Mouse (Mus musculus): ENCODE measurements around the gene Tfap2b. TPM values are rescaled to one million over a fixed set of nuclear protein-coding genes. Genes with fewer than 3 reads are reported as not detected.

Tfap2b gene
- polyA plus RNA-seq, 1 experiment from 2014 or later = 49.2 TPM

DNA sequence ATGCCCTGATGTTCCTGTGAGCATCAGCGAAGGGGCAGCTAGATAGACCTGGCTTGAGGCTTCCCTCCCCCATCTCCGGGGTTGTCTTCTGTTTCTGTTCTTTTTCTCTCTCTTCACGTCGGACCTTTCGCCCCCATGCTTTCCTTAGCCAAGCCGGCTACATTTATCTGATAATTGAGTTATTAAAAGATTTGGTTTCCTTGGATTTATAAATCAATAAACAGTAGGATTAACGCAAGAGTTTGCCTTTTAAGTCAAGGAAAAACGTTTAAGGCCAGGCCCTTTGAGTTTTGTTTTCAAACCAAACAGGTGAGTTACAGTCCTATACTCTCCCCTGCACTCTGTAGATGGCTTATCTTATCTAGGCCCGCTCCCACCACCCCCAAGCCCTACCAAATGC lies 28.3 kb downstream of the Tfap2b start:
- Histone ChIP-seq H3K4me1 (ENCODE audit: control insufficient read depth, insufficient read depth, low read length) (peaks cover 6% of the 10 kb centered on the region; the same call in 1 of the 2 replicates), H3K4me2 (ENCODE audit: low read depth, low read length) (no peak overlapping the region), H3K36me3 (ENCODE audit: control insufficient read depth, insufficient read depth, low read length) (no peaks in the 10 kb centered on the region), H3K9me3 (ENCODE audit: control insufficient read depth, low read length) (no peaks in the 10 kb centered on the region), H3K27ac (ENCODE audit: low read depth, low read length) (no peak overlapping the region), H3K9ac (replicated peaks; ENCODE audit: low read depth, low read length) (no peak overlapping the region), H3K4me3 (ENCODE audit: low read depth, low read length) (no peak overlapping the region), H3K27me3 (ENCODE audit: control insufficient read depth, insufficient read depth, low read length) (peaks cover 40% of the 10 kb centered on the region)
- 11% methylated on average over 9 of the region's 9 CpGs for WGBS
- ATAC-seq (ENCODE audit: low read depth) = no peak

GRCm38 (mm10) chr1:19237721-19238410 lies 29.2 kb downstream of the Tfap2b start:
- 9% methylated on average over 8 of the region's 8 CpGs for WGBS
- ATAC-seq (ENCODE audit: low read depth) = no peak
- H3K27ac ChIP-seq (ENCODE audit: low read depth, low read length) = no peak overlapping the region

GRCm38 (mm10) chr1:19240054-19240453 lies 31.3 kb downstream of the Tfap2b start:
- Histone ChIP-seq H3K4me3 (ENCODE audit: low read depth, low read length) (no peak overlapping the region), H3K4me1 (ENCODE audit: control insufficient read depth, insufficient read depth, low read length) (peaks cover 6% of the 10 kb centered on the region; the same call in 1 of the 2 replicates), H3K27ac (ENCODE audit: low read depth, low read length) (no peak overlapping the region), H3K4me2 (ENCODE audit: low read depth, low read length) (no peak overlapping the region), H3K36me3 (ENCODE audit: control insufficient read depth, insufficient read depth, low read length) (no peaks in the 10 kb centered on the region), H3K9ac (replicated peaks; ENCODE audit: low read depth, low read length) (no peak overlapping the region), H3K9me3 (ENCODE audit: control insufficient read depth, low read length) (no peaks in the 10 kb centered on the region), H3K27me3 (ENCODE audit: control insufficient read depth, insufficient read depth, low read length) (peaks cover 29% of the 10 kb centered on the region)
- ATAC-seq (ENCODE audit: low read depth) = no peak

More at GRCm38 (mm10) chr1:19237721-19238410, 29.2 kb downstream of the Tfap2b start:
- Histone ChIP-seq H3K9ac (replicated peaks; ENCODE audit: low read depth, low read length) (no peak overlapping the region), H3K4me3 (ENCODE audit: low read depth, low read length) (no peak overlapping the region), H3K36me3 (ENCODE audit: control insufficient read depth, insufficient read depth, low read length) (no peaks in the 10 kb centered on the region), H3K4me2 (ENCODE audit: low read depth, low read length) (no peak overlapping the region), H3K9me3 (ENCODE audit: control insufficient read depth, low read length) (no peaks in the 10 kb centered on the region), H3K27me3 (ENCODE audit: control insufficient read depth, insufficient read depth, low read length) (peaks cover 36% of the 10 kb centered on the region), H3K4me1 (ENCODE audit: control insufficient read depth, insufficient read depth, low read length) (peaks cover 6% of the 10 kb centered on the region; the same call in 1 of the 2 replicates)

- H3K4me3 ChIP-seq (ENCODE audit: low read depth, low read length) = peak overlapping the region; percentile 18; the same call in 1 of the 2 replicates
- peak; percentile 60 for ATAC-seq (ENCODE audit: low read depth)
- no peaks in the 10 kb centered on the region for H3K36me3 ChIP-seq (ENCODE audit: control insufficient read depth, insufficient read depth, low read length)
- H3K9ac ChIP-seq (replicated peaks; ENCODE audit: low read depth, low read length) = no peak overlapping the region
- H3K4me2 ChIP-seq (ENCODE audit: low read depth, low read length) = peak overlapping the region; percentile 33
- peaks cover 24% of the 10 kb centered on the region for H3K27me3 ChIP-seq (ENCODE audit: control insufficient read depth, insufficient read depth, low read length)
- H3K4me1 ChIP-seq (ENCODE audit: control insufficient read depth, insufficient read depth, low read length) = peaks cover 6% of the 10 kb centered on the region; the same call in 1 of the 2 replicates
- WGBS = under 1% methylated on average over 18 of the region's 20 CpGs
- H3K27ac ChIP-seq (ENCODE audit: low read depth, low read length) = no peak overlapping the region
- no peaks in the 10 kb centered on the region for H3K9me3 ChIP-seq (ENCODE audit: control insufficient read depth, low read length)
Observed at GRCm38 (mm10) chr1:19241316-19241715, 32.6 kb downstream of the Tfap2b start.

GRCm38 (mm10) chr1:19242021-19242420 lies 33.3 kb downstream of the Tfap2b start:
- H3K4me2 ChIP-seq (ENCODE audit: low read depth, low read length) = no peak overlapping the region
- no peak overlapping the region for H3K4me3 ChIP-seq (ENCODE audit: low read depth, low read length)
- H3K9ac ChIP-seq (replicated peaks; ENCODE audit: low read depth, low read length) = no peak overlapping the region
- no peak for ATAC-seq (ENCODE audit: low read depth)
- H3K27me3 ChIP-seq (ENCODE audit: control insufficient read depth, insufficient read depth, low read length) = peaks cover 20% of the 10 kb centered on the region
- no peaks in the 10 kb centered on the region for H3K9me3 ChIP-seq (ENCODE audit: control insufficient read depth, low read length)
- WGBS = 6% methylated on average over 8 of the region's 8 CpGs
- H3K36me3 ChIP-seq (ENCODE audit: control insufficient read depth, insufficient read depth, low read length) = no peaks in the 10 kb centered on the region
- no peak overlapping the region for H3K27ac ChIP-seq (ENCODE audit: low read depth, low read length)
- peaks cover 6% of the 10 kb centered on the region; the same call in 1 of the 2 replicates for H3K4me1 ChIP-seq (ENCODE audit: control insufficient read depth, insufficient read depth, low read length)

DNA sequence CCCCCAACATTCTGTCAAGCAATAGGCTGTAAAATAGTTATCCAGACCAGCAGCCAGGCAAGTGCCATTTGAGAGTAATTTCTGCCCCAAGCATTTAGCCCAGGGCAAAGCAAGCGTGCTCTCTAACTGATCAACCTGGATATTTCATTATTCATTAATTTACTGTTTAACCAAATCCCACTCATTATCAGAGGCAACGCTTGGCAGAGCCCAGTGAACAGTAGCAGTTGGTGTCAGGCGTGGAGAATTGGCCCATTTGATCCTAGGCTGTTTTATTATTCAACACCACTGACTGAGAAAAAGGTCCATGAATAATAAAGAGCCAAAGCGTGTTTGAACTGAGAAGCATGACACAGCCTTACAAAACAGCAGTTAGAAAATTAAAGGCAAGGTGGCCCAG lies 36.3 kb downstream of the Tfap2b start:
- Histone ChIP-seq H3K9me3 (ENCODE audit: control insufficient read depth, low read length) (no peaks in the 10 kb centered on the region), H3K27ac (ENCODE audit: low read depth, low read length) (no peak overlapping the region), H3K36me3 (ENCODE audit: control insufficient read depth, insufficient read depth, low read length) (no peaks in the 10 kb centered on the region), H3K4me3 (ENCODE audit: low read depth, low read length) (no peak overlapping the region), H3K4me1 (ENCODE audit: control insufficient read depth, insufficient read depth, low read length) (peaks cover 6% of the 10 kb centered on the region; the same call in 1 of the 2 replicates), H3K9ac (replicated peaks; ENCODE audit: low read depth, low read length) (no peak overlapping the region), H3K4me2 (ENCODE audit: low read depth, low read length) (no peak overlapping the region), H3K27me3 (ENCODE audit: control insufficient read depth, insufficient read depth, low read length) (peaks cover 10% of the 10 kb centered on the region)
- 9% methylated on average over 4 of the region's 4 CpGs for WGBS
- ATAC-seq (ENCODE audit: low read depth) = peak; percentile 76

GRCm38 (mm10) chr1:19251286-19251685 lies 42.6 kb downstream of the Tfap2b start:
- H3K27me3 ChIP-seq (ENCODE audit: control insufficient read depth, insufficient read depth, low read length) = no peaks in the 10 kb centered on the region
- H3K4me2 ChIP-seq (ENCODE audit: low read depth, low read length) = no peak overlapping the region
- no peak overlapping the region for H3K4me3 ChIP-seq (ENCODE audit: low read depth, low read length)
- no peak overlapping the region for H3K27ac ChIP-seq (ENCODE audit: low read depth, low read length)
- WGBS = 37% methylated on average over 6 of the region's 6 CpGs
- H3K4me1 ChIP-seq (ENCODE audit: control insufficient read depth, insufficient read depth, low read length) = no peaks in the 10 kb centered on the region
- H3K9me3 ChIP-seq (ENCODE audit: control insufficient read depth, low read length) = no peaks in the 10 kb centered on the region
- H3K9ac ChIP-seq (replicated peaks; ENCODE audit: low read depth, low read length) = no peak overlapping the region
- no peaks in the 10 kb centered on the region for H3K36me3 ChIP-seq (ENCODE audit: control insufficient read depth, insufficient read depth, low read length)
- no peak for ATAC-seq (ENCODE audit: low read depth)

- no peaks in the 10 kb centered on the region for H3K4me1 ChIP-seq (ENCODE audit: control insufficient read depth, insufficient read depth, low read length)
- no peak overlapping the region for H3K4me2 ChIP-seq (ENCODE audit: low read depth, low read length)
- no peak overlapping the region for H3K9ac ChIP-seq (replicated peaks; ENCODE audit: low read depth, low read length)
- no peak for ATAC-seq (ENCODE audit: low read depth)
- no peak overlapping the region for H3K27ac ChIP-seq (ENCODE audit: low read depth, low read length)
- H3K4me3 ChIP-seq (ENCODE audit: low read depth, low read length) = no peak overlapping the region
- H3K9me3 ChIP-seq (ENCODE audit: control insufficient read depth, low read length) = no peaks in the 10 kb centered on the region
- H3K36me3 ChIP-seq (ENCODE audit: control insufficient read depth, insufficient read depth, low read length) = no peaks in the 10 kb centered on the region
- no peaks in the 10 kb centered on the region for H3K27me3 ChIP-seq (ENCODE audit: control insufficient read depth, insufficient read depth, low read length)
- 84% methylated on average over 1 of the region's 1 CpGs for WGBS
Observed at GRCm38 (mm10) chr1:19269596-19269995, 60.9 kb downstream of the Tfap2b start.

Data from neural tube, embryonic 14.5 days (tissue).